Mouse (Mus musculus) CH12.LX (cell line): ENCODE measurements at regions not wholly inside any gene's neighbourhood (a gene's known extent, or its start where the extent isn't known, plus 50 kb on each side); places are given as distances from the start of the nearest gene placed in this dataset.

ENCODE experiments used
- CHD1 ChIP-seq: IDR thresholded peaks from 2 replicates; pipeline ENCODE4 v1.6.1; 2012; ENCODE audit warnings: low read depth, low read length, improper control_type of control experiment, inconsistent platforms
- CTCF ChIP-seq, 2 experiments: IDR thresholded peaks in 1 of 2; conservative IDR thresholded peaks in 1 of 2; 2 replicates each; pipeline ENCODE4 v1.5.1; 2011 to 2012; ENCODE audit warnings: low read depth in 2 of 2, low read length in 2 of 2, improper control_type of control experiment in 1 of 2, inconsistent platforms in 1 of 2, mild to moderate bottlenecking in 1 of 2, moderate library complexity in 1 of 2
- EP300 ChIP-seq: IDR thresholded peaks from 2 replicates; pipeline ENCODE4 v1.6.1; 2011; ENCODE audit warnings: low read length, improper control_type of control experiment
- POLR2A ChIP-seq: IDR thresholded peaks from 2 replicates; pipeline ENCODE4 v1.6.1; 2011; ENCODE audit warnings: low read depth, mild to moderate bottlenecking, improper control_type of control experiment, low read length
- RCOR1 ChIP-seq: conservative IDR thresholded peaks from 2 replicates; pipeline ENCODE4 v1.6.1; 2012; ENCODE audit warnings: low read depth, mild to moderate bottlenecking, inconsistent platforms, low read length, improper control_type of control experiment
- ZNF384 ChIP-seq: IDR thresholded peaks from 2 replicates; pipeline ENCODE4 v1.6.1; 2012; ENCODE audit warnings: low read depth, low read length, improper control_type of control experiment, inconsistent platforms

- no peak for TF ChIP-seq CTCF (conservative IDR thresholded peaks at IDR 0.05 in 1 of 2, IDR thresholded peaks at IDR 0.05 in 1 of 2; ENCODE audit: low read depth in 2 of 2, low read length in 2 of 2)
- no peak for TF ChIP-seq ZNF384
- TF ChIP-seq POLR2A = no peak
- no peak for TF ChIP-seq RCOR1
- no peak for TF ChIP-seq EP300
- TF ChIP-seq CHD1 = no peak
Observed at GRCm38 (mm10) chr3:143477916-143478610, 596.3 kb upstream of the Pkn2 start.
